Mouse (Mus musculus) hindbrain, postnatal 0 days (tissue): ENCODE results near the gene Pnp. TPM values are rescaled to one million over a fixed set of nuclear protein-coding genes. Genes with fewer than 3 reads are reported as not detected.
"Not testable (repeated sequence)": the region's sequence is repeated elsewhere in the genome, so short reads cannot be mapped to it uniquely, and the experiment has no call there.

Experiments used
- ATAC-seq: fragments of 200-750 bp; cut with Nextera tagmentation; 2 replicates; pipeline ENCODE4 v1.8.0; 2017; ENCODE audit warnings: mild to moderate bottlenecking, moderate TSS enrichment, moderate library complexity
- DNase-seq: peaks from one replicate; pipeline ENCODE4 v3.0.0-alpha.2; 2015; ENCODE audit warnings: low spot score
- H3K27ac ChIP-seq: fragments of 300-500 bp; sonication (generic); 2 replicates; pipeline ENCODE4 v1.5.1; 2014; ENCODE audit warnings: mild to moderate bottlenecking
- H3K27me3 ChIP-seq: fragments of 300-500 bp; sonication (generic); 2 replicates; pipeline ENCODE4 v1.6.1; 2014; ENCODE audit warnings: low read length, mixed read lengths; ENCODE audit not compliant: insufficient read depth
- H3K36me3 ChIP-seq: fragments of 300-500 bp; sonication (generic); 2 replicates; pipeline ENCODE4 v1.6.1; 2014; ENCODE audit warnings: low read length, mixed read lengths; ENCODE audit not compliant: insufficient read depth
- H3K4me1 ChIP-seq: fragments of 300-500 bp; sonication (generic); 2 replicates; pipeline ENCODE4 v1.6.1; 2014; ENCODE audit warnings: antibody characterized with exemption, low read length, mixed read lengths; ENCODE audit not compliant: insufficient read depth
- H3K4me2 ChIP-seq: fragments of 300-500 bp; sonication (generic); 2 replicates; pipeline ENCODE4 v1.6.1; 2014; ENCODE audit warnings: low read depth, mild to moderate bottlenecking, low read length, moderate library complexity, mixed read lengths
- H3K4me3 ChIP-seq: fragments of 300-500 bp; sonication (generic); 2 replicates; pipeline ENCODE4 v1.5.1; 2014; ENCODE audit warnings: low read length
- H3K9ac ChIP-seq: fragments of 300-500 bp; sonication (generic); replicated peaks from 2 replicates; pipeline ENCODE4 v1.6.1; 2014; ENCODE audit warnings: mild to moderate bottlenecking, low read length, moderate library complexity, mixed read lengths
- H3K9me3 ChIP-seq: fragments of 300-500 bp; sonication (generic); 2 replicates; pipeline ENCODE4 v1.6.1; 2016; ENCODE audit warnings: low read length, mixed read lengths
- CTCF ChIP-seq: IDR thresholded peaks from 2 replicates; pipeline ENCODE4 v1.5.1; 2016; ENCODE audit warnings: antibody characterized with exemption, control low read depth, low read depth
- WGBS: fragments of 180-500 bp; shearing (Covaris S2); extraction: QIAGEN DNeasy Blood & Tissue Kit; methylation state at CpG from one replicate; pipeline ENCODE4 v1.1.7; 2014; 5-methylcytosine and 5-hydroxymethylcytosine counted together
- polyA plus RNA-seq: library from polyadenylated mRNA; unstranded; fragments of >200 nt; fragmentation: Nextera tagmentation; extraction: Ambion mirVana; gene quantifications from 2 replicates; pipeline ENCODE4 v1.2.1, GENCODE M21; 2015
- total RNA-seq: library from RNA; depleted of rRNA; stranded (reverse); fragments of >200 nt; gene quantifications from 2 replicates; pipeline ENCODE4 v1.2.3, GENCODE M21; 2014

Gene Pnp
- total and polyA plus RNA-seq, 2 experiments from 2014 or later: 16.7 to 17.5 TPM

- Histone ChIP-seq H3K4me1 (peaks cover 3% of the 10 kb centered on the region; the same call in 1 of the 2 replicates), H3K27ac (no peak overlapping the region), H3K27me3 (no peaks in the 10 kb centered on the region), H3K36me3 (no peaks in the 10 kb centered on the region), H3K4me2 (no peak overlapping the region), H3K4me3 (no peak overlapping the region), H3K9me3 (no peaks in the 10 kb centered on the region), H3K9ac (no peak overlapping the region)
- no peak for TF ChIP-seq CTCF
- 73% methylated on average over 5 of the region's 5 CpGs for WGBS
- no peak for DNase-seq
- ATAC-seq: no peak
Observed at GRCm38 (mm10) chr14:50968216-50968980, 37.5 kb downstream of the Pnp start.

- Histone ChIP-seq H3K4me2 (0 out of 2 replicates have a peak overlapping the region, but pooled peaks have one; percentile 22), H3K4me3 (no peak overlapping the region), H3K9ac (no peak overlapping the region), H3K36me3 (no peaks in the 10 kb centered on the region), H3K27ac (peak overlapping the region; percentile 59; the same call in 1 of the 2 replicates), H3K4me1 (peaks cover 3% of the 10 kb centered on the region; the same call in 1 of the 2 replicates), H3K9me3 (no peaks in the 10 kb centered on the region), H3K27me3 (no peaks in the 10 kb centered on the region)
- TF ChIP-seq CTCF: no peak
- ATAC-seq (no peak), DNase-seq (peak; percentile 38)
- WGBS: 0% methylated on average over 1 of the region's 1 CpGs
Observed at GRCm38 (mm10) chr14:50969041-50969440, 38.2 kb downstream of the Pnp start.

GRCm38 (mm10) chr14:50969558-50970544, 39.0 kb downstream of the Pnp start:
- peak; percentile 78; the same call in 1 of the 2 replicates for ATAC-seq
- H3K36me3 ChIP-seq: no peaks in the 10 kb centered on the region
- H3K27ac ChIP-seq: peak overlapping the region; percentile 59; the same call in 1 of the 2 replicates
- peak; percentile 66 for DNase-seq
- no peaks in the 10 kb centered on the region for H3K9me3 ChIP-seq
- no peak overlapping the region for H3K4me3 ChIP-seq
- peaks cover 3% of the 10 kb centered on the region; the same call in 1 of the 2 replicates for H3K4me1 ChIP-seq
- no peak for TF ChIP-seq CTCF
- H3K4me2 ChIP-seq: peak overlapping the region; percentile 22; the same call in 1 of the 2 replicates
- no peak overlapping the region for H3K9ac ChIP-seq
- no peaks in the 10 kb centered on the region for H3K27me3 ChIP-seq
- 12% methylated on average over 12 of the region's 12 CpGs for WGBS

- Histone ChIP-seq H3K27me3 (no peaks in the 10 kb centered on the region), H3K9me3 (no peaks in the 10 kb centered on the region), H3K4me1 (peaks cover 3% of the 10 kb centered on the region; the same call in 1 of the 2 replicates), H3K4me2 (no peak overlapping the region), H3K9ac (no peak overlapping the region), H3K36me3 (no peaks in the 10 kb centered on the region), H3K4me3 (no peak overlapping the region), H3K27ac (no peak overlapping the region)
- DNase-seq: no peak
- TF ChIP-seq CTCF: no peak
- ATAC-seq: no peak
- 86% methylated on average over 1 of the region's 1 CpGs for WGBS
Observed at GRCm38 (mm10) chr14:50970822-50971221, 39.9 kb downstream of the Pnp start.

- ATAC-seq, H3K36me3 ChIP-seq: not testable (repeated sequence)
- 92% methylated on average over 5 of the region's 5 CpGs for WGBS
Observed at GRCm38 (mm10) chr14:50973054-50973453, 42.2 kb downstream of the Pnp start.

GRCm38 (mm10) chr14:50973700-50974099, 42.8 kb downstream of the Pnp start:
- no peak for TF ChIP-seq CTCF
- no peaks in the 10 kb centered on the region for H3K36me3 ChIP-seq
- no peak overlapping the region for H3K27ac ChIP-seq
- H3K27me3 ChIP-seq: no peaks in the 10 kb centered on the region
- H3K9ac ChIP-seq: no peak overlapping the region
- no peak overlapping the region for H3K4me2 ChIP-seq
- peaks cover 3% of the 10 kb centered on the region; the same call in 1 of the 2 replicates for H3K4me1 ChIP-seq
- H3K9me3 ChIP-seq: no peaks in the 10 kb centered on the region
- no peak for ATAC-seq
- no peak for DNase-seq
- H3K4me3 ChIP-seq: no peak overlapping the region
- WGBS: 60% methylated on average over 4 of the region's 4 CpGs

More at GRCm38 (mm10) chr14:50973054-50973453, 42.2 kb downstream of the Pnp start:
- not testable (repeated sequence) for H3K4me2 ChIP-seq, H3K27me3 ChIP-seq, H3K9me3 ChIP-seq, H3K9ac ChIP-seq, H3K4me1 ChIP-seq, H3K27ac ChIP-seq, DNase-seq, H3K4me3 ChIP-seq
